Mouse (Mus musculus) ES-Bruce4 (cell line): ENCODE measurements around the gene Fap.

Experiments
- CTCF ChIP-seq: IDR thresholded peaks from one replicate; pipeline ENCODE4 v1.8.1; 2011; ENCODE audit warnings: low read depth, low read length
- POLR2A ChIP-seq: IDR thresholded peaks from one replicate; pipeline ENCODE4 v1.8.1; 2011; ENCODE audit warnings: low read length; ENCODE audit not compliant: insufficient read depth

- no peak for TF ChIP-seq POLR2A
- TF ChIP-seq CTCF = no peak
These were observed 115.8 kb downstream of the Fap start for GRCm38 (mm10) chr2:62458070-62458469.
